Mouse (Mus musculus): ENCODE results near the gene Atp2b2. TPM values are rescaled to one million over a fixed set of nuclear protein-coding genes. Genes with fewer than 3 reads are reported as not detected.

Gene Atp2b2
- polyA plus RNA-seq (2012; rRNA removed) = 0.45 and 0.62 TPM in 2 replicates

GRCm38 (mm10) chr6:114042332-114042731 lies at the start of gene Atp2b2:
Gene Atp2b2 (minus strand): TSS chr6:114042613.

GRCm38 (mm10) chr6:113740236-113741217 lies 301.9 kb downstream of the Atp2b2 start, which contains the start of gene Sec13:
Gene Sec13 (minus strand): TSS chr6:113740743.

DNA sequence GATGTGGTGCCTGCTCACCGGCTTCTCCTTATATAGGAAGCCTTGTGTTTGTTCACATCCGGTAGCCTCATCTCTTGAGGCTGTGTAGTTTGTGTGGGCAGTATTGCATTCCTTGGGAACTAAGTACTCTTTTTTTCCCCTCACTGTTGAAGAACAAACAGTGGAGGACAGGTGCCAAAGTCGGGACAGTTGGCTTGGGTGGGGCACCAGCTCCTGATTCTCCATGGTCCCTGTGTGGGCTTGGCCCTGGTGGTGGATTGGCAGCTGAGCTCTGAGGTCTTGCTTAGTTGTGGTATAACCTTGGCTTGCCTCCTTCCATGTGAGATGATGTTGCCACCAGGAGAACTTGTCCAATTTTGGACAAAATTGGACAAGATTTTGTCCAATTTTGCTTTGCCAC lies 322.5 kb downstream of the Atp2b2 start, which contains the start of gene Ghrl:
Ghrl (minus strand) TSS at position 3 of the 400 bp plus-strand sequence.

DNA sequence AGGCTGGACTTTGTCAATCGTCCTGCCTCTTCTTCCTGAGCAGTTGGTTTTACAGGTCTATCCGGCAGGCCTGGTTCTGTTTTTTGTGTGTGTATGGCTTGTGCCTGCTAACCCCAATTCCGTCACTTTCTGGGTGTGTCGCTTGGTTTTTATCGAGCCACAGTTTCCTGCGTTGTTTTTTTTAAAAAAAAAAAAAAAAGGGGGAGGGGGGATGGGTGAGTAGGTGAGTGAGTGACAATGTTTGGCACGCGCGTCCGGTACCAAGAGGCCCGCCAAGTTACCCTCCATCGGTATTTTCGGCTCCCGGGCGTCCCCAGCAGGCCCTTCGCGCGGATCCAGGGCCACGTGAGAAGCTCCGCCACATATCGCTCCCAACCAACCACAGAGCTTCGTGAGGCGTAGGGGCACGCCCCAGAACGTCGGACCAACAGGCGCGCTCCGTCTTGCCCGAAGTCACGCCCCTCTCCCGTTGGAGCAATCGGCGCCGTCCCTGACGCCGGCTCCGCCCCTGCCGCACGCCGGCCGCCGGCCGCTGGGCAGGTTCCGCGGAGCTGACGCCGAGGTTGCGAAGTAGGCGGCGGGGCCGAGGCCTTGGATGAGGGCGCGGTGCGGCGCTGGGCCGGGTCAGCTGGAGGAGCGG lies 345.7 kb downstream of the Atp2b2 start, which contains the start of gene Tatdn2:
Tatdn2 (plus strand) TSS at position 469 of the 640 bp plus-strand sequence.

Other genes with a start within 250 kb of the Atp2b2 start
- gene Slc6a11, start 88.6 kb upstream of the Atp2b2 start, polyA plus RNA-seq (2012; rRNA removed) = 0.01 TPM in 1 of 2 replicates, not detected in the other
- 0.01 TPM in 2 replicates for gene Slc6a1, start 240.0 kb upstream of the Atp2b2 start, polyA plus RNA-seq (2012; rRNA removed)